Mouse (Mus musculus) liver, embryonic 12.5 days (tissue): ENCODE measurements around the gene Xlr3c. TPM values are rescaled to one million over a fixed set of nuclear protein-coding genes. Genes with fewer than 3 reads are reported as not detected.
A peak's percentile ranks its signal among the peaks of the same experiment; 100 is the strongest.
"Not testable (repeated sequence)": the region's sequence is repeated elsewhere in the genome, so short reads cannot be mapped to it uniquely, and the experiment has no call there.

Experiments used
- ATAC-seq: fragments of 200-750 bp; cut with Nextera tagmentation; 2 replicates; pipeline ENCODE4 v1.8.0; 2017; ENCODE audit warnings: moderate number of reproducible peaks, mild to moderate bottlenecking, moderate library complexity
- H3K27ac ChIP-seq: fragments of 300-500 bp; sonication (generic); 2 replicates; pipeline ENCODE4 v1.5.1; 2016; ENCODE audit warnings: mild to moderate bottlenecking
- H3K27me3 ChIP-seq: fragments of 300-500 bp; sonication (generic); replicated peaks from 2 replicates; pipeline ENCODE4 v1.6.1; 2016; ENCODE audit warnings: mild to moderate bottlenecking, moderate library complexity
- H3K36me3 ChIP-seq: fragments of 300-500 bp; sonication (generic); 2 replicates; pipeline ENCODE4 v1.6.1; 2016; ENCODE audit warnings: mild to moderate bottlenecking, moderate library complexity
- H3K4me1 ChIP-seq: fragments of 300-500 bp; sonication (generic); 2 replicates; pipeline ENCODE4 v1.6.1; 2016
- H3K4me2 ChIP-seq: fragments of 300-500 bp; sonication (generic); 2 replicates; pipeline ENCODE4 v1.6.1; 2016; ENCODE audit warnings: mild to moderate bottlenecking, moderate library complexity
- H3K4me3 ChIP-seq: fragments of 300-500 bp; sonication (generic); 2 replicates; pipeline ENCODE4 v1.5.1; 2016; ENCODE audit warnings: mild to moderate bottlenecking, moderate library complexity
- H3K9ac ChIP-seq: fragments of 300-500 bp; sonication (generic); 2 replicates; pipeline ENCODE4 v1.6.1; 2016; ENCODE audit warnings: mild to moderate bottlenecking, moderate library complexity
- H3K9me3 ChIP-seq: fragments of 300-500 bp; sonication (generic); replicated peaks from 2 replicates; pipeline ENCODE4 v1.6.1; 2016; ENCODE audit warnings: mild to moderate bottlenecking, moderate library complexity
- WGBS: fragments of 180-500 bp; shearing (Covaris S2); methylation state at CpG from one replicate; pipeline ENCODE4 v1.1.7; 2016; ENCODE audit not compliant: insufficient replicate concordance; 5-methylcytosine and 5-hydroxymethylcytosine counted together
- polyA plus RNA-seq: library from polyadenylated mRNA; unstranded; fragments of >200 nt; fragmentation: Nextera tagmentation; extraction: Ambion mirVana; gene quantifications from 2 replicates; pipeline ENCODE4 v1.2.1, GENCODE M21; 2016

The Xlr3c gene
- not detected in 2 replicates for polyA plus RNA-seq

GRCm38 (mm10) chrX:73265270-73265669, at the start of gene Xlr3c:
Gene Xlr3c (minus strand): TSS chrX:73265390.
- H3K9me3 ChIP-seq, H3K36me3 ChIP-seq, H3K4me3 ChIP-seq, H3K9ac ChIP-seq, H3K27me3 ChIP-seq, H3K4me2 ChIP-seq, H3K4me1 ChIP-seq, ATAC-seq, H3K27ac ChIP-seq: not testable (repeated sequence)
- WGBS = 76% methylated on average over 14 of the region's 14 CpGs

DNA sequence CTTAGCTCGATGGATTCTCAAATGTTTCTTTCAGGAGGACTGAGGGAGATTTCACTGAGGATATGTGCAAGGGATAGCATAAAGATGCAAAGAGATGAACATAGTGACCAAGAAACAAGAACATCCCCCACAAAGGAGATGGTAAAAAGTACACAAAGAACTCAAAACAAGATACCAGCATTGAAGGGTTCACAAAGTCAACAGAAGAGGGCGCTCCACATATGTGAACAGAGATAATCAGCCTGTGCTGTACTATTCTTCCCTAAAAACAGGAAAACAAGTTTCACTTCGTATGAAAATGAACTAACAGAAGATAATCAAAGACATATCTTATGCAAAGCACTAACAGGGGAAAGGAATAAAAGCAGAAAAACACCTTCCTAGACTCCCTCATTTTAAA, 47.3 kb upstream of the Xlr3c start:
- Histone ChIP-seq H3K36me3 (no peaks in the 10 kb centered on the region), H3K4me2 (no peak overlapping the region), H3K4me1 (no peaks in the 10 kb centered on the region), H3K27ac (no peak overlapping the region), H3K9me3 (no peaks in the 10 kb centered on the region), H3K9ac (no peak overlapping the region), H3K4me3 (no peak overlapping the region), H3K27me3 (no peaks in the 10 kb centered on the region)
- no peak for ATAC-seq
- WGBS = 24% methylated on average over 3 of the region's 3 CpGs

DNA sequence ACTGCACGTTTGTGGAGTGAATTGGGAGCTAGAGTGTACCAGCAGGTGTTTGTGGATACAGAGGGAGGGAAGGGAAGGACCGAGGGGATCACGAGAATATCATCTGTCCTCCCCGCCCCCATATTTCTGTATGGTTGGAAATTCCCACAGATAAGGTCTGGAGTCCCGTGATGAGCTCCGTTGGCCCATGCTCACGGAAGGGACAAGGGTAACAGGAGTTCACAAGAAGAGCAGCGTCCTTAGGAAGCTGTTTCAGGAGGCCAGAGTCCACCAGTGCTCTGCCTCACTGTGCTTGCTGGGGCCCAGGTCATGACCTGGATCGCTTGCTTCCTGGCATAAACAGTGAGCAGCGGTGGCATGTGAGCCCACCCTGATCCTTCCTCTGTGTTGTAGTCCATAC, 30.6 kb upstream of the Xlr3c start:
- not testable (repeated sequence) for H3K9ac ChIP-seq, H3K36me3 ChIP-seq, ATAC-seq, H3K4me3 ChIP-seq, H3K4me1 ChIP-seq, H3K27ac ChIP-seq, H3K27me3 ChIP-seq, H3K4me2 ChIP-seq, H3K9me3 ChIP-seq
- WGBS = 59% methylated on average over 7 of the region's 10 CpGs

DNA sequence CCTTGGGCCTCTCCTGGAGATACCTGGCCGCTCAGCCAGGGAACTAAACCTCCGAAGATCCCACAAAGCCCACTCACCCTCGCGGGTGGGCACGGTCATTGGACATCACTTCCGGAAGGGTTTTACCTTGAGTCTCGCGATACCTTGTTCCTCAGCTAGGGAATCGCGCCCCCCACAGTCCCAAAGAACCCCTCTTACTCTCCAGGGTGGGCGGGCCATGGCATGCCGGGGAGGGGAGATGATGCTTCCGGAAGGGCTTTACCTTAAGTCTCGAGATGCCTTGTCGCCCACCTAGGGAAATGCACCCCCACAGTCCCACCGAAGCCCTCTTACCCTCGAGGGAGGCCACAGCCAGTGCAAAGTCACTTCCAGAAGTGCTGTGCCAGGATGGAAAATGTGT, 27.7 kb upstream of the Xlr3c start, which contains the start of the genes Xlr5a and Xlr5c:
Gene Xlr5a, minus strand, starts transcription at position 101 of the 400 bp plus-strand sequence.
Gene Xlr5c, minus strand, starts transcription at position 101 of the 400 bp plus-strand sequence.
- not testable (repeated sequence) for H3K4me2 ChIP-seq, H3K4me1 ChIP-seq, H3K27me3 ChIP-seq, H3K36me3 ChIP-seq, H3K27ac ChIP-seq, ATAC-seq, H3K9ac ChIP-seq, H3K9me3 ChIP-seq, H3K4me3 ChIP-seq
- WGBS = 75% methylated on average over 15 of the region's 17 CpGs

DNA sequence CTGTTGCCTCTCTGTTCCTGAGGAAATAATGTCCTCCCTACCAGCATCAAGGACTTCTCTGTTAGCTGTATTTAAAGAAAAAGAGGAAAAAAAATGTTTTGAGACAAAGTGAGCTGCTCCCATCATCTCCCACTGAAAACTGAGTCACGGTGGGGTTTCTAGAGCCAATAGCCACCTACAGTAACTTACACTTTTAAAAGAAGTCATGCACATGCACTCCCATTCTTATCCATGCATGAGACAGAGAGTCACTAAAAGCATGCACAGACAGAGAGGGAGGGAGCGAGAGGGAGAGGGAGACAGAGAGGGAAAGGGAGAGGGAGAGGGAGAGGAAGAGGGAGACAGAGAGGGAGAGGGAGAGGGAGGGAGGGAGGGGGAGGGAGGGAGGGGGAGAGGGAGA, 2.8 kb downstream of the Xlr3c start:
- not testable (repeated sequence) for H3K27ac ChIP-seq, ATAC-seq, H3K4me2 ChIP-seq, H3K27me3 ChIP-seq, H3K4me3 ChIP-seq, H3K9me3 ChIP-seq, H3K4me1 ChIP-seq, H3K36me3 ChIP-seq, H3K9ac ChIP-seq
- 43% methylated on average over 1 of the region's 2 CpGs for WGBS

DNA sequence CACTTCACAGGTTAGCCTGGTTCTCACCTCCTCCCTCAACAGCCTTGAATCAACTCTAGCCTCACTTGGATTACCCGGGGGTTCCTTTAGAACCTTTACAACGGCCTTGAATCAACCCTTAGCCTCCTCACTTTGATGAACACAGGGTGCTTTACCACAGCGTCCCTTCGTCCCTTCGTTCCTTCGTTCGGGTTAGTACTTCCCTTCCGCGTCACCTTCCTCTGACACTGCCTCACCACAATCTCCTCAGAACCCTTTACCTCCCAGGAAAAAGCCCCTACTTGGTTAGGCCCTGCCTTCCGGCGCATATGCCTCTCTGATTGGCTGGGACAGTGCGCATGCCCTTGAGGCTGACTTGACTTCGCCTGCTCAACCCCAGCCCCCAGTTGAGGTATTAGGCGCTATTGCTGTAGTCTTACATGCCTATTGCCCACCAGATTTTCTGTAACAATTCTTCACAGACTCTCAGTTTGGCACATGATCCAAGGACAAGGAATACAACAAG, 22.3 kb downstream of the Xlr3c start, which contains the start of gene Xlr4c:
Gene Xlr4c, minus strand, starts transcription at position 310 of the 505 bp plus-strand sequence.
- H3K27ac ChIP-seq, H3K9me3 ChIP-seq, H3K4me1 ChIP-seq, H3K4me2 ChIP-seq, H3K9ac ChIP-seq, H3K27me3 ChIP-seq, ATAC-seq, H3K36me3 ChIP-seq, H3K4me3 ChIP-seq: not testable (repeated sequence)
- WGBS = 60% methylated on average over 14 of the region's 14 CpGs

DNA sequence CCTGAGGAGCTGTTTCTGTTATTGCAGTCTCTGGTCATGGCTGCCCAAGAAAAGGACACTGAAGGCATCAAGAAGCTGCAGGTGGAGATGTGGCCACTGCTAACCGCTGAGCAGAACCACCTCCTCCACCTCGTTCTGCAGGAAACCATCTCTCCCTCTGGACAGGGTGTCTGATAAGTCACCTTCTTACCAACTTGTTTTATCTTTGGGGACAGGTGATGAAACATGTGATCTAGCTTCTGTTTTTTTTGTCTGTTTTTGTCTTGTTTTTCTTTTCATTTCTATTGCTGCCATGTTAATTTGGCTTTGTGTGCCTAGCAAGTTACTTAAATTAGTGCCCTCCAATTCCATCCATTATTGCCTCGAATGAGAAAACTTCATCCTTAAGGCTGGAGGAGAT, 35.9 kb downstream of the Xlr3c start:
- Histone ChIP-seq H3K27me3 (peaks cover 14% of the 10 kb centered on the region), H3K9me3 (no peaks in the 10 kb centered on the region), H3K4me1 (peaks cover 6% of the 10 kb centered on the region; the same call in 1 of the 2 replicates), H3K27ac (no peak overlapping the region), H3K4me2 (peak overlapping the region; percentile 88), H3K4me3 (peak overlapping the region; percentile 69), H3K36me3 (no peaks in the 10 kb centered on the region), H3K9ac (peak overlapping the region; percentile 71; the same call in 1 of the 2 replicates)
- ATAC-seq = no peak
- WGBS = 27% methylated on average over 3 of the region's 3 CpGs

DNA sequence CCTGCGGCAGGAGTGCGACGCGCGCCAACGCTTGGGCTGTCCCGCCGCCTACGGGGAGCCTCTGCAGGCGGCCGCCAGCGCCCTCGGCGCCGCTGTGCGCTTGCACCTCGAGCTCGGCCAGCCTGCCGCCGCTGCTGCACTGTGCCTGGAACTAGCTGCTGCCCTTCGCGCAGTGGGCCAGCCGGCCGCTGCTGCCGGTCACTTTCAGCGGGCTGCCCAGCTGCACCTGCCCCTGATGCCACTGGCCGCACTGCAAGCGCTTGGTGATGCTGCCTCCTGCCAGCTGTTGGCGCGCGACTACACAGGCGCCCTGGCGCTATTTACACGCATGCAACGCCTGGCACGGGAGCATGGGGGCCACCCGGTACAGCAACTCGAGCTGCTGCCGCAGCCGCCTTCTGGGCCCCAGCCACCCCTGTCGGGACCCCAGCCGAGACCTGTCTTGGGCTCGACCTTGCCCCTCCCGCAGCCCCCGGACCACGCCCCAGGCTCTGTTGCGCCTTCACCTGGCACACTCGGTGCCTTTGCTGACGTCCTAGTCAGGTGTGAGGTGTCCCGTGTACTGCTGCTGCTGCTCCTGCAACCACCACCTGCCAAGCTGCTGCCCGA, 36.5 kb downstream of the Xlr3c start:
- H3K4me3 ChIP-seq = peak overlapping the region; percentile 69
- peaks cover 14% of the 10 kb centered on the region for H3K27me3 ChIP-seq
- peak overlapping the region; percentile 88 for H3K4me2 ChIP-seq
- H3K36me3 ChIP-seq = no peaks in the 10 kb centered on the region
- no peaks in the 10 kb centered on the region for H3K9me3 ChIP-seq
- peak; percentile 62 for ATAC-seq
- peak overlapping the region; percentile 80; the same call in 1 of the 2 replicates for H3K27ac ChIP-seq
- H3K9ac ChIP-seq = peak overlapping the region; percentile 71
- WGBS = 6% methylated on average over 45 of the region's 51 CpGs
- H3K4me1 ChIP-seq = peaks cover 6% of the 10 kb centered on the region; the same call in 1 of the 2 replicates

GRCm38 (mm10) chrX:73227914-73228605, 37.1 kb downstream of the Xlr3c start, which contains the start of gene F8a:
Gene F8a (plus strand): TSS chrX:73228291.
- Histone ChIP-seq H3K9me3 (no peaks in the 10 kb centered on the region), H3K27me3 (peaks cover 14% of the 10 kb centered on the region), H3K4me1 (peaks cover 6% of the 10 kb centered on the region; the same call in 1 of the 2 replicates), H3K9ac (peak within 1 kb of the TSS; percentile 71), H3K4me2 (peak within 1 kb of the TSS; percentile 88), H3K36me3 (no peaks in the 10 kb centered on the region), H3K4me3 (peak within 1 kb of the TSS; percentile 69), H3K27ac (peak within 1 kb of the TSS; percentile 80)
- WGBS = 11% methylated on average over 37 of the region's 39 CpGs
- peak; percentile 94 for ATAC-seq

DNA sequence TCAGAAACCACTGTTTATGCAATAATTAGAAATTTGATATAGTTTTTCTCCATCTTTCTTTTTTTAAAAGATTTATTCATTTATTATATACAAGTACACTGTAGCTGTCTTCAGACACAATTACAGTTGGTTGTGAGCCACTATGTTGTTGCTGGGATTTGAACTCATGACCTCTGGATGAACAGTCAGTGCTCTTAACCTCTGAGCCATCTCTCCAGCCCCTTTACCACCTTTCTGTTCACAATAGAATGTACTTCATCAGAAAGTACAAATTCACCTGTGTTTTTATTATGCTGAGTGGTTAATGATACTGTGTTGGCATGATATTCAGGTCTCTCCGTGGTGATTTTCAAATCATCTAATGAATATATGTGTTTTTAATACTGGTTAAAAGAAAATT, 39.8 kb downstream of the Xlr3c start:
- no peak for ATAC-seq
- H3K4me3 ChIP-seq = no peak overlapping the region
- WGBS = 48% methylated on average over 1 of the region's 1 CpGs

DNA sequence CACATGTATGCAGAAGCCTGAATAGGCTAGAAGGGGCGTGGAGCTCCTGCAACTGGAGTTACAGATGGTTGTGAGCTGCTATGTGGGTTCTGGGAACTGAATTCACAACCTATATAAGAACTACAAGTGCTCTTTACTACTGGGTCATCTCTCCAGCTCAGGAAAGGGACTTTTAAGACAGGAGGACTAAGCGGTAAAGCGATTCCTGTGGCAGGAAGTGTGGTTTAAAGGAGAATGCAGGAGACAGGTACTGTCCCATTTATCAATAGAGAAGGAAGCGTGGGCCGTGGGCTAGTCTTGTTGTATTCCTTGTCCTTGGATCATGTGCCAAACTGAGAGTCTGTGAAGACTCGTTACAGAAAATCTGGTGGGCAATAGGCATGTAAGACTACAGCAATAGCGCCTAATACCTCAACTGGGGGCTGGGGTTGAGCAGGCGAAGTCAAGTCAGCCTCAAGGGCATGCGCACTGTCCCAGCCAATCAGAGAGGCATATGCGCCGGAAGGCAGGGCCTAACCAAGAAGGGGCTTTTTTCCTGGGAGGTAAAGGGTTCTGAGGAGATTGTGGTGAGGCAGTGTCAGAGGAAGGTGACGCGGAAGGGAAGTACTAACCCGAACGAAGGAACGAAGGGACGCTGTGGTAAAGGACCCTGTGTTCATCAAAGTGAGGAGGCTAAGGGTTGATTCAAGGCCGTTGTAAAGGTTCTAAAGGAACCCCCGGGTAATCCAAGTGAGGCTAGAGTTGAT, 51.2 kb downstream of the Xlr3c start, which contains the start of gene Xlr4b:
Gene Xlr4b, plus strand, starts transcription at position 515 of the 746 bp plus-strand sequence.
- not testable (repeated sequence) for H3K4me3 ChIP-seq, H3K27ac ChIP-seq, H3K36me3 ChIP-seq, H3K4me2 ChIP-seq, ATAC-seq, H3K9me3 ChIP-seq, H3K27me3 ChIP-seq, H3K9ac ChIP-seq, H3K4me1 ChIP-seq
- WGBS = 44% methylated on average over 19 of the region's 19 CpGs

More for the DNA sequence above, 39.8 kb downstream of the Xlr3c start:
- Histone ChIP-seq H3K9ac (no peak overlapping the region), H3K27ac (no peak overlapping the region), H3K9me3 (no peaks in the 10 kb centered on the region), H3K27me3 (peaks cover 14% of the 10 kb centered on the region), H3K36me3 (no peaks in the 10 kb centered on the region), H3K4me2 (no peak overlapping the region), H3K4me1 (peaks cover 6% of the 10 kb centered on the region; the same call in 1 of the 2 replicates)
